Mouse (Mus musculus) right cerebral cortex, postnatal 10 days (tissue): ENCODE measurements around the gene Zdhhc5.
"Not testable (repeated sequence)": the region's sequence is repeated elsewhere in the genome, so short reads cannot be mapped to it uniquely, and the experiment has no call there.

ENCODE experiments used
- DNase-seq, 2 experiments: peaks; one replicate each; pipeline ENCODE4 v3.0.0; 2021; ENCODE audit warnings: low spot score in 2 of 2

Gene Zdhhc5

GRCm38 (mm10) chr2:84695007-84695695 lies 19.8 kb downstream of the Zdhhc5 start:
- no peak for DNase-seq

GRCm38 (mm10) chr2:84690050-84690449 lies 24.9 kb downstream of the Zdhhc5 start:
- DNase-seq: no peak

- no peak for DNase-seq
These were observed 26.7 kb downstream of the Zdhhc5 start for GRCm38 (mm10) chr2:84688080-84688844.

- DNase-seq: no peak
These were observed 32.3 kb downstream of the Zdhhc5 start for GRCm38 (mm10) chr2:84682605-84683183.

- DNase-seq: no peak
These were observed 36.0 kb downstream of the Zdhhc5 start, which contains the start of gene Tmx2 for GRCm38 (mm10) chr2:84679016-84679415. Tmx2 (minus strand) TSS chr2:84679140.

- peak; percentile 95 to 99 for DNase-seq
These were observed 36.8 kb downstream of the Zdhhc5 start, which contains the start of the genes Gm28635 and Med19 for GRCm38 (mm10) chr2:84677968-84678880. Gm28635 (minus strand) TSS chr2:84678041. Med19 (plus strand) TSS chr2:84678402.

GRCm38 (mm10) chr2:84677270-84677967 lies 37.6 kb downstream of the Zdhhc5 start:
- DNase-seq: no peak

- DNase-seq: not testable (repeated sequence)
These were observed 43.4 kb downstream of the Zdhhc5 start for GRCm38 (mm10) chr2:84671535-84671934.

GRCm38 (mm10) chr2:84670569-84670933 lies 44.4 kb downstream of the Zdhhc5 start, which contains the start of gene Selenoh:
Selenoh (minus strand) TSS chr2:84670770.
- peak; percentile 96 for DNase-seq

- no peak for DNase-seq
These were observed 45.0 kb downstream of the Zdhhc5 start for GRCm38 (mm10) chr2:84669828-84670568.

- no peak for DNase-seq
These were observed 48.9 kb downstream of the Zdhhc5 start for GRCm38 (mm10) chr2:84666081-84666480.

- DNase-seq: no peak
These were observed 52.1 kb downstream of the Zdhhc5 start for GRCm38 (mm10) chr2:84662866-84663265.

- DNase-seq: peak in 1 of 2 experiments; percentile 54
These were observed 54.7 kb downstream of the Zdhhc5 start for GRCm38 (mm10) chr2:84660253-84660652.

GRCm38 (mm10) chr2:84658806-84659205 lies 56.2 kb downstream of the Zdhhc5 start, which contains the start of gene Btbd18:
Btbd18 (plus strand) TSS chr2:84659079.
- no peak for DNase-seq

GRCm38 (mm10) chr2:84655864-84656263 lies 59.1 kb downstream of the Zdhhc5 start:
- DNase-seq: no peak

- no peak for DNase-seq
These were observed 61.6 kb downstream of the Zdhhc5 start for GRCm38 (mm10) chr2:84653354-84653753.

GRCm38 (mm10) chr2:84650464-84651195 lies 64.3 kb downstream of the Zdhhc5 start, which contains the start of gene Ctnnd1:
Ctnnd1 (minus strand) TSS chr2:84650765.
- peak; percentile 92 to 95 for DNase-seq

- no peak for DNase-seq
These were observed 65.3 kb downstream of the Zdhhc5 start for GRCm38 (mm10) chr2:84649674-84650073.

- no peak for DNase-seq
These were observed 66.6 kb downstream of the Zdhhc5 start for GRCm38 (mm10) chr2:84648369-84648768.
